ENCODE assay signal across 8 mouse cellular contexts in genomic region chr7:66110636-66111112, GRCm38 (mm10). TPM values are rescaled to one million over a fixed set of nuclear protein-coding genes. Genes with fewer than 3 reads are reported as not detected.
A peak's percentile ranks its signal among the peaks of the same experiment; 100 is the strongest.
DNase-seq lines count a peak whose midpoint lies in the region; ATAC-seq and TF ChIP-seq lines count a peak whose summit lies in the region.

No protein-coding gene starts in this region.

- WGBS in forebrain, embryonic 11.5 days = 2% methylated on average over 10 of the region's 10 CpGs
- WGBS in liver, adult 2 months = 51% methylated on average over 10 of the region's 10 CpGs
- 36% methylated on average over 10 of the region's 10 CpGs for WGBS in small intestine, adult 2 months

- peak overlapping the region; percentile 94 for H3K9ac ChIP-seq in forebrain, embryonic 11.5 days (ENCODE audit: low read length)
- H3K9ac ChIP-seq in liver, adult 2 months (ENCODE audit: low read depth, low read length) = 0 out of 2 replicates have a peak overlapping the region, but pooled peaks have one; percentile 29

- H3K36me3 ChIP-seq in forebrain, embryonic 11.5 days (ENCODE audit: control insufficient read depth, insufficient read depth, low read length) = no peaks in the 10 kb centered on the region
- no peaks in the 10 kb centered on the region for H3K36me3 ChIP-seq in liver, adult 2 months (ENCODE audit: control insufficient read depth, insufficient read depth, low read length)
- no peaks in the 10 kb centered on the region for H3K36me3 ChIP-seq in small intestine, adult 2 months (ENCODE audit: control insufficient read depth, insufficient read depth, low read length)

- H3K9me3 ChIP-seq in forebrain, embryonic 11.5 days (ENCODE audit: control insufficient read depth, low read length) = no peaks in the 10 kb centered on the region

- peaks cover 9% of the 10 kb centered on the region; the same call in 1 of the 2 replicates for H3K79me2 ChIP-seq in liver, adult 2 months (ENCODE audit: control insufficient read depth, insufficient read depth, low read length)

- intact Hi-C loops in left cerebral cortex, adult 2 months (cut with DNase I) = loop anchor here (5.0 kb wide), 1 partner anchor 62 kb away; no protein-coding TSS in a partner anchor
- intact Hi-C loops in left cerebral cortex, postnatal 4 days (cut with DNase I) = no loop called here

- TF ChIP-seq CTCF in left cerebral cortex, adult 2 months (IDR thresholded peaks at IDR 0.05) = no peak
- TF ChIP-seq CTCF in liver, adult 2 months (IDR thresholded peaks at IDR 0.05; ENCODE audit: low read depth, low read length) = no peak
- TF ChIP-seq CTCF in small intestine, adult 2 months (IDR thresholded peaks at IDR 0.05; ENCODE audit: extremely low read depth, insufficient read length, insufficient replicate concordance, low read depth, low read length) = no peak

- peak overlapping the region; percentile 84 for H3K4me2 ChIP-seq in forebrain, embryonic 11.5 days (ENCODE audit: low read depth, low read length, severe bottlenecking)

- H3K4me1 ChIP-seq in forebrain, embryonic 11.5 days (replicated peaks; ENCODE audit: control insufficient read depth, insufficient read depth, low read length) = peaks cover 5% of the 10 kb centered on the region; the same call in 1 of the 2 replicates
- H3K4me1 ChIP-seq in liver, adult 2 months (ENCODE audit: control insufficient read depth, insufficient read depth, low read length) = peaks cover 3% of the 10 kb centered on the region
- no peaks in the 10 kb centered on the region; the same call in 1 of the 2 replicates for H3K4me1 ChIP-seq in small intestine, adult 2 months (ENCODE audit: control insufficient read depth, insufficient read depth, insufficient read length, low read length)

- peak overlapping the region; percentile 79 for H3K27ac ChIP-seq in left cerebral cortex, adult 2 months
- H3K27ac ChIP-seq in forebrain, embryonic 11.5 days (ENCODE audit: low read depth, low read length) = no peak overlapping the region
- H3K27ac ChIP-seq in liver, adult 2 months (replicated peaks; ENCODE audit: insufficient read depth, low read depth, low read length) = no peak overlapping the region
- no peak overlapping the region for H3K27ac ChIP-seq in small intestine, adult 2 months (ENCODE audit: insufficient read depth, low read depth, low read length)

- no peak for TF ChIP-seq POLR2A in liver, adult 2 months (IDR thresholded peaks at IDR 0.05; ENCODE audit: extremely low read depth, insufficient read depth, low read length)
- no peak for TF ChIP-seq POLR2A in small intestine, adult 2 months (IDR thresholded peaks at IDR 0.05; ENCODE audit: low read depth, low read length)

- no peak for DNase-seq in left cerebral cortex, adult 2 months (ENCODE audit: extremely low spot score in 1 of 2, low spot score in 2 of 2)
- DNase-seq in left cerebral cortex, adult 11 months (ENCODE audit: low spot score) = no peak
- peak; percentile 63 for DNase-seq in NIH3T3 (ENCODE audit: low read depth)
- DNase-seq in forebrain, embryonic 11.5 days (ENCODE audit: low spot score) = no peak
- DNase-seq in liver, adult 2 months (ENCODE audit: extremely low read depth, low read depth, low spot score) = no peak
- DNase-seq in left cerebral cortex, postnatal 4 days = no peak
- DNase-seq in layer of hippocampus, postnatal 14 days (ENCODE audit: low spot score in 2 of 2) = no peak

- H3K27me3 ChIP-seq in forebrain, embryonic 11.5 days (ENCODE audit: control insufficient read depth, insufficient read depth, low read length) = peaks cover 2% of the 10 kb centered on the region; the same call in 1 of the 2 replicates
- 0 out of 2 replicates have a peak, but pooled peaks cover 4% of the 10 kb centered on the region for H3K27me3 ChIP-seq in liver, adult 2 months (ENCODE audit: control insufficient read depth, insufficient read depth, low read length)
- H3K27me3 ChIP-seq in small intestine, adult 2 months (ENCODE audit: control insufficient read depth, insufficient read depth, low read length) = peaks cover 7% of the 10 kb centered on the region; the same call in 1 of the 2 replicates

- peak overlapping the region; percentile 68 for H3K4me3 ChIP-seq in left cerebral cortex, adult 2 months
- H3K4me3 ChIP-seq in forebrain, embryonic 11.5 days (ENCODE audit: low read depth, low read length) = peak overlapping the region; percentile 90
- peak overlapping the region; percentile 88 for H3K4me3 ChIP-seq in liver, adult 2 months (ENCODE audit: insufficient read depth, low read depth, low read length)
- H3K4me3 ChIP-seq in small intestine, adult 2 months (ENCODE audit: low read depth, low read length) = peak overlapping the region; percentile 14; the same call in 1 of the 2 replicates

- no peak for ATAC-seq in forebrain, embryonic 11.5 days (replicated peaks; ENCODE audit: low FRiP score)

RNA-seq across cellular contexts. Expression of gene Chsy1, which starts 1.4 kb away (rescaled TPM):
- total RNA-seq in left cerebral cortex, adult 2 months (2021) = 10 to 100 TPM; 15.6 to 17.3 TPM
- 17.7 and 18.6 TPM in 2 replicates for polyA plus RNA-seq in forebrain, embryonic 11.5 days (2014; fragmentation: Nextera tagmentation; extraction: Ambion mirVana)
- total RNA-seq in liver, adult 2 months (2014; rRNA removed) = 3.4 and 3.9 TPM in 2 replicates
- polyA plus RNA-seq in liver, adult 2 months (2012; rRNA removed) = 1.3 TPM in 2 replicates
- 1.4 and 1.6 TPM in 2 replicates for polyA plus RNA-seq in small intestine, adult 2 months (2012; rRNA removed)
- 10 to 100 TPM; 32.3 to 35.3 TPM for total RNA-seq in left cerebral cortex, postnatal 4 days (2021)
- total RNA-seq in layer of hippocampus, postnatal 14 days (2021) = 10 to 100 TPM; 20.4 to 20.5 TPM

RNA-seq across cellular contexts. Expression of gene Selenos, which starts 31.2 kb away (rescaled TPM):
- total RNA-seq in left cerebral cortex, adult 2 months (2021) = 10 to 100 TPM; 46.5 to 47.5 TPM
- polyA plus RNA-seq in forebrain, embryonic 11.5 days (2014; fragmentation: Nextera tagmentation; extraction: Ambion mirVana) = 62.8 and 64.2 TPM in 2 replicates
- 68.9 and 94.2 TPM in 2 replicates for total RNA-seq in liver, adult 2 months (2014; rRNA removed)
- 140 and 164 TPM in 2 replicates for polyA plus RNA-seq in liver, adult 2 months (2012; rRNA removed)
- 107 and 123 TPM in 2 replicates for polyA plus RNA-seq in small intestine, adult 2 months (2012; rRNA removed)
- 10 to 100 TPM; 41.2 to 41.9 TPM for total RNA-seq in left cerebral cortex, postnatal 4 days (2021)
- total RNA-seq in layer of hippocampus, postnatal 14 days (2021) = 10 to 100 TPM; 55.5 to 59.8 TPM

RNA-seq across cellular contexts. Expression of gene Snrpa1, which starts 51.9 kb away (rescaled TPM):
- total RNA-seq in left cerebral cortex, adult 2 months (2021) = 10 to 100 TPM; 36.8 to 37.0 TPM
- 229 and 250 TPM in 2 replicates for polyA plus RNA-seq in forebrain, embryonic 11.5 days (2014; fragmentation: Nextera tagmentation; extraction: Ambion mirVana)
- total RNA-seq in liver, adult 2 months (2014; rRNA removed) = 15.4 and 18.9 TPM in 2 replicates
- 9.1 and 9.8 TPM in 2 replicates for polyA plus RNA-seq in liver, adult 2 months (2012; rRNA removed)
- 2.2 and 4.7 TPM in 2 replicates for polyA plus RNA-seq in small intestine, adult 2 months (2012; rRNA removed)
- 10 to 100 TPM; 52.3 to 58.9 TPM for total RNA-seq in left cerebral cortex, postnatal 4 days (2021)
- 10 to 100 TPM; 29.6 to 33.7 TPM for total RNA-seq in layer of hippocampus, postnatal 14 days (2021)

Comparison
In these comparisons a context has a peak if more than half of its experiments do, and no peak if none do; other contexts are left out.
1. H3K4me3 ChIP-seq: peak in every context shown above with its lines; median percentile 90 in forebrain, embryonic 11.5 days; 88 in liver, adult 2 months; 68 in left cerebral cortex, adult 2 months; 14 in small intestine, adult 2 months.